Mouse (Mus musculus) brain, embryonic 14.5 days (tissue): ENCODE measurements around the gene Lpin2. TPM values are rescaled to one million over a fixed set of nuclear protein-coding genes. Genes with fewer than 3 reads are reported as not detected.
A peak's percentile ranks its signal among the peaks of the same experiment; 100 is the strongest.

Source experiments
- DNase-seq: peaks from one replicate; pipeline ENCODE4 v3.0.0-alpha.2; 2011; ENCODE audit warnings: low read depth
- CTCF ChIP-seq: fragments of 200-500 bp; IDR thresholded peaks from 2 replicates; pipeline ENCODE4 v1.5.1; 2012; ENCODE audit warnings: inconsistent platforms, mild to moderate bottlenecking, moderate library complexity, borderline replicate concordance; ENCODE audit not compliant: insufficient read depth, insufficient read length; ENCODE audit errors: extremely low read depth
- POLR2A ChIP-seq: fragments of 200-500 bp; IDR thresholded peaks from 2 replicates; pipeline ENCODE4 v1.6.1; 2012; ENCODE audit warnings: mild to moderate bottlenecking, inconsistent platforms, borderline replicate concordance; ENCODE audit not compliant: poor library complexity, insufficient read depth, insufficient read length, severe bottlenecking; ENCODE audit errors: extremely low read depth
- polyA plus RNA-seq: library from polyadenylated mRNA; depleted of rRNA; stranded (reverse); fragments of >200 nt; gene quantifications from 2 replicates; pipeline ENCODE4 v1.2.3, GENCODE M21; 2012

The Lpin2 gene
- polyA plus RNA-seq, 1 experiment = 34.5 TPM

DNA sequence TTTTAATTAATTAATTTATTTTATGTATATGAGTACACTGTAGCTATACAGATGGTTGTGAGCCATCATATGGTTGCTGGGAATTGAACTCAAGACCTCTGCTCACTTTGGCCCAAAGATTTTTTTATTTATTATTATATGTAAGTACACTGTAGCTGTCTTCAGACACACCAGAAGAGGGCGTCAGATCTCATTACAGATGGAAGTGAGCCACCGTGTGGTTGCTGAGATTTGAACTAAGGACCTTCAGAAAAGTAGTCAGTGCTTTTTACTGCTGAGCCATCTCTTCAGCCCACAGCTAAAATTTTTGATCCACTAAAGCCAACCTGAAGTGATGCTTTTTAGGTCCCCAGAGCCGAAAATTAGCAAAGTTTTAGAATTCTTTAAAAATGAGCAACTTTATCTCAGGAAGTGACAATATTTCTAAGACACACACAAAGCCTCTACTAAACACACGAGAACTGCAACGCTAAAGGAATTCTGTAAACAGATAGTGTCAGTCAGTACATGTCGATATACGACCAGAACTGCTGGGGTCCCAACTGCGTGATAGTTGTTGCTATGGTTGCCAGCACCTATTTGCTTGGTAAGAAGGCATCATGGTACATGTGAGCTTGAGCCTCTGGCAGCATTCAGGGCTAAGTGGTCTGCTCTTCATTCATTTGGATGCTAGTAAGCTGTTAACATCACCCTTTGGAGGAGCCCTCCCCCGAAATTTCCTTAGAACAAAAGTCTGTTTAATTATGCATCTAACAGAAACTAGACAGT is 45.0 kb downstream of the Lpin2 start:
- no peak for TF ChIP-seq POLR2A
- no peak for TF ChIP-seq CTCF
- no peak for DNase-seq

DNA sequence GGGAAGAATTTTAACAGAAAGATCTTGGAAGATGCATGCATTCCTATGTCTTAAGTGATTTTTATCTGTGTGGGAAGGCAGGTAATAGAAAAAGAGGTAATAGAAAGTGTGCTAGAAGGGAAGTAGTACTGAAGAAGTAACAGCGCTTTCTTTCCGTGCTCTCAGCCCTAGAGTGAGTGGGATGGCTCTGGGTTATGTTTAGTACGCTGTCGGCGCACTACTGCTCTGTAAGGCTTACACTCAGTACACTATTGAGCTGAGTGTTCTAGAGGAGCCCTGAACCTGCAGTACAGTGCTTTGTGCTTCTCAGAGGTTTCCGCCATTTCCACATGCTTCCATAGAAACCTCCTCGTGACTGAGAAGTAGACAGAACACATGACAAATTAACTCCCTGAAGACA is 46.3 kb downstream of the Lpin2 start:
- TF ChIP-seq CTCF (no peak), POLR2A (no peak)
- DNase-seq = no peak

DNA sequence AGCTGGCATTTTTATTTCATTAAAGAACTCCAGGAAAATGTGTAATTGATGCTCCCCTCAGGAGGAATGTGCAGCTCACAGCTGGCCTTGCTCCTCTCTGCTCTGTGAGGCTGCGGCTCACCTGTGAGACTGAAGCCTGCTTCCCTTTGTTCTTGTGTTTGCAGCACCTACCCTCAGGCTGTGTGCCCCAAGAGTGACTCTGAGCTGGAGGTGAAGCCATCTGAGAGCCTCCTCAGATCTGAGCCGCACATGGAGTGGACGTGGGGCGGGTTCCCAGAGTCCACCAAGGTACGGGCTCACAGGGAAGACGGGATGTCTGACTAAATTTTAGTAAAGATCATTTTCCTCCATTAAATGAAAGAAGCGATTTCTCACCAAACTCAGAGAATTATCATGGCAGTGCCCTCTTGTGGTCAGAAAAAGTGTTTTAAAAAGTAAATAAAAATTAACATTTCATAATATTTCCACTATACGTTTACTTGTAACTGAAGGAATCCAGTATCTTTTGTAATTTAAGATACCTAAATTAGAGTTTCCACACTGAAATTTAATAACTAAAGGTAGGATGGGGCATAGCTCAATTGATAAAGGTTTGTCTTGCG is 47.8 kb downstream of the Lpin2 start:
- peak; percentile 37 for DNase-seq
- TF ChIP-seq POLR2A = no peak
- TF ChIP-seq CTCF = no peak

DNA sequence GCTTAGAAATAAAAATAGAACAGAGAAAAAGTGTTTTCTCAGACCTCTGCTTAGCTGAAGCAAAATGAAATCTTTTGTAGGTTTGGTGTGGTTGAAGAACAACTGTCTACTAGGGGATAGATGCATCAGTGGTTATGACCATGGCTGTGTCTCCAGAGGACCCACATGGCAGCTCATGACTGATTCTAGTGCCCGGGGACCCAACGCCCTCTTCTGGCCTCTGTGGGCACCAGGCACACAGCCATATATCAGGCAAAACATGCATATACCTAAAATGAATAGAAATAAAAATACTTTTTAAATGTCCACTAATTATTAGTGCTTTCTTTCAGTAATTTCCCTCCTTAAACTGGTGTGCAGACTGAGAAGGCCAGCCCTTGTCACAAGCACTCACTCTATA is 49.6 kb downstream of the Lpin2 start:
- no peak for DNase-seq
- TF ChIP-seq POLR2A (no peak), CTCF (no peak)

DNA sequence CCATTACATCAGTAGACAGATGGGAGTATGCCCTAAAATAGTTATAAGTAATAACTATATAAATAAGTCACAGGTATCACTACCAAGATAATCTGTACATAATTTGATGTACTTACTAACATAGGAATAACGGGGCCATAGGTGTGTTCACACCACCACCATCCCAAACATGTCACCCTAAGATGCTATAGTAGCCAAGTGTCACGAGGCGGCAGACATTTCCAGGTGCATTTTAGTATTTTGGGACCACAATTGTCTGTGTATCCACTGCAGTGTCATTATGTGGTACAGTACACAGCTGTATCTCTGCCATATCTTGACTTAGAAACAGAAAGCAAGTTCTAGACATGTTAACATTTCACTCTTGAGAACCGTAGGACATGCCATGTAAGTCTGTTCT is 50.9 kb downstream of the Lpin2 start:
- no peak for DNase-seq
- no peak for TF ChIP-seq POLR2A

DNA sequence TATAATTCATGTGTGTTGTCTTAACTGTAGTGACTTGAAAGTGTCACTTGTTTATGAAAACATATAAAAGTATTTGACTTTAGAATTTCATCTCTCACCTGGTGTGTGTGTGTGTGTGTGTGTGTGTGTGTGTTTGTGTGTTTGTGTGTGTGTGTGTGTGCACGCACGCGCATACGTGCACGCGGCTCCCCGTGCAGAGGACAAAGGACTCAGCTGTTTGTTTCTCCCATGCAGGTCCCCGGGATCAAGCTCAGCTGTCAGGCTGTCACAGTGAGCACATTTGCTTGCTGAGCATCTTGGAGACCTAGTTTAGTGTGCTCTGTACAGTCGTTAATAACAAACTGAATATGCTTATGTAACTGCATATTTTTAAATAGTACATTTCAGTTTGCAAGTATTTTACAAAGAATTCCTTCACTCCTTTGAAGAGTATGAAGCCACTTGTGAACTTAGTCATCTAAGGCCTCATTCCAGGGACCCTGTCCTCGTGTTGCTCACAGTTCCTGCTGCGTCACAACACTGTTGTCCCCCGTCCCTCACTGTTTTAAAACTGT is 51.8 kb downstream of the Lpin2 start:
- no peak for DNase-seq
- TF ChIP-seq POLR2A (no peak), CTCF (no peak)

DNA sequence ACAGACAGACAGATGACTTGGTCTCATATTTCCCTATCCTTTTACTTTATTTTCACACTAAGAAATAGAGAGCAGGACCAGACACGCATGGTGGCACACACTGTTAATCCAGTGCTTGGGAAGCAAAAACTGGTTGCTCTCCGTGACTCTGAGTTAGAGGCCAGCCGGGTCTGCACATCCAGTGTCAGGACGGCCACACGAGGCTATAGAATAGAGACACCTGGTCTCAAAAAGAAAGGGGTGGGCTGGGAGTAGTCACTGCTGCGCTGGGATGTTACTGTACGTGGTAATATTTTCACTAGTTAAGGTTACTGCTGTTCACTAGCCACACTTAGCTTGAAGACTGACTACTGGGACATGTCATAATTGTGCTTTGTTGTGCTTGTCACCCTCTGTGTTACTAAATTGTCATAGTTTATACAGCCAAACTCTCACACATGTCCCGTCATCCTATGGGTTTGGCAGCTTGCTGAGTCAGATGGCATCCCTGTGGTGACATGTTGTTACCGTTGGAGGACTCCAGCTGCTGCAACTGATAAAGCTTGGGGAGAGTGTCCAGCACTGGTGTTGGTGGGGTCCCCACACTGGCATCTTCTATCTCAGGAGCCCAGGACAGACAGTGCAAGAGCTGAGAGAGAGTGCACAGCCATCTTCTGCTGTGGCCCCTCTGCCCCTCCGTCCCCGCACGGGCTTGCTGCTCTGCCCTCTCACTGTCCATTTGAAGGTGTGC is 53.0 kb downstream of the Lpin2 start:
- DNase-seq = no peak
- TF ChIP-seq POLR2A (no peak), CTCF (no peak)

DNA sequence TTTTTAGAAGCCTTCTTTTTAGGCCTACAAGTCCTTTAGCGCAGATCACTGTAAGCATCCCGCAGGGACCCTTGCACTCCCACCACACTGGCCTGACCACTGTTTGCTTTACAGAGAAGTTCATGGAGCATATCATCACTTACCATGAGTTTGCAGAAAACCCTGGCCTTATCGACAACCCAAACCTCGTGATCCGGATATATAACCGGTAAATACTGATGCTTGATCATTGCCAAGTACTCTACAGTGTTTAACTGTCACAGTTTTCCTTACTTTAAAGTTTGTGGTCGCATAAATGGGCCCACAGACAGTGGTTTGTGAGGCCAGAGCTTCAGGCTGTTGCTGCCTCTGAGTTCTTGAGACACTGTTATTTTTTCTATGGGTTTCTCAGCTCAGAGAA is 56.1 kb downstream of the Lpin2 start:
- TF ChIP-seq CTCF (no peak), POLR2A (no peak)
- DNase-seq = no peak

DNA sequence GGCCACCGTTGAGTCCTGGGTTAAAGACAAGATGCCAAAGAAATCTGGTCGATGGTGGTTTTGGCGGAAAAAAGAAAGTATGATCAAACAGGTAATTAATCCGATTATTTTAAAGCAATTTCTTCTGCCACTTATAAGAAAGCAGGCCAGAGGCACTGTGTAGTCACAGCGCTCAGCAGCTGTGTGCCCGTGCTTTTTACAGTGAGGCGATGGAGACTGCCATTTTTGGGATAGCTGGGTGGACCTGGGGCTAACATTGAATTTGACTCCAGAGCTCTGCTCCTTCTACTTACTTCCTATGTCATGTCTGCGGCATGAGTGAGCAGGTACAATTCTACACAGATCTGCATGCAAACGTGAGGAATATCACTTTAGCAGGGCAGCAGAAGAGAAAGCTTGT is 58.5 kb downstream of the Lpin2 start:
- DNase-seq = no peak
- no peak for TF ChIP-seq CTCF
- no peak for TF ChIP-seq POLR2A

DNA sequence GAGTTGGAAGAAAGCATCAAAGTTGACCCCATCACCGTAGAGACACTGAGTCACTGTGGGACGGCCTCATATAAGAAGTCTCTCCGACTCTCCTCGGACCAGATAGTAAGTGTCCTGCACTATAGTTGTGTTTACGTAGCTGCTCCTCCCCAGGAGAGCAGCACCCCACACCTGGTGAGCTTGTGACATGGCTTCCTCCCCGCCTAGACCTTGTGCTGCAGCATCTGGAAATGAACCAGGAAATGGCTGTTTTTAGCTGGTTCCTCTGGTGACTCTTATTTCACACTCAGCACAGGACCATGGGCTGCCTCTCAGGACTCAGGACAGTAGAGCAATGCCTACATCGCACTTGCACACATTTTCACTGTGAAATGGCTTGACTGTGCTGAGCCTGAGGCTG is 60.3 kb downstream of the Lpin2 start:
- TF ChIP-seq POLR2A (no peak), CTCF (no peak)
- no peak for DNase-seq

DNA sequence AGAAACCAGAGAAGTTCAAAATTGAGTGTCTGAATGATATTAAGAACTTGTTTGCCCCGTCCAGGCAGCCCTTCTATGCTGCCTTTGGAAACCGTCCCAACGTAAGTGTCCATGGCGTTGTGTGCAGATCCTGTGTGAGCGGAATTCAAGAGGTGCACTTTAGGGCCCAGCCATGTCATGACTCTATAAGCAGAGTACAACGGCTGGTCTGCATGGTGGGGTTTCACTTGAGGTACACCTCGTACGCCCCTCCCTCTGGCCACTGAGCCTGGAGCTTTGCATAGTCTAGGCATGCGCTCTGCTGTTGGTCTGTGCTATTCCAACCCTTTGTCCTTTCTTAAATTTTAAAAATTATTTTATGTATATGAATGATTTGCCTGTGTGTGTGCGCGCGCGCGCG is 62.8 kb downstream of the Lpin2 start:
- no peak for DNase-seq

More for the DNA sequence above, 62.8 kb downstream of the Lpin2 start:
- TF ChIP-seq POLR2A = no peak
- TF ChIP-seq CTCF = no peak
